8 mouse cellular contexts compared by ENCODE assay signal in the genomic region with DNA sequence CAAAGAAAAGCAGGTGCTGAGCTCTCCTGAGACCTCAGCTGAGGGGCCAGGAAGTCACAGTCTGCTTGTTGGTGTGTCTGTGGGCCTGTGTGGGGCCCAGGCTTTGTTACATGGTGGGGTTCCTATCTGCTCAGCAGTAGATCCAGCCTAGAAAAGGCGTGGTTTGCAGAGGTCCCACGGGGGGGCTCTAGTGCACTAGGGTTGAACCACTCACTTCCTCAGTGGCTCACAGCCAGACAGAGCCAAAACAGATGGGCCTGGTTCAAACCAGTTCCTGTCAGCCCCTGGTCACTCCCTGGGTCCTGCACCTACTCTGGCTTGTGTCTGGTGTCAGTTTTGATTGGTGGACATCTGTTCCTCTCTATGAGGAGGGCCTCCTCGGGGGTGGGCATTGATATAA.
A peak's percentile ranks its signal among the peaks of the same experiment; 100 is the strongest.
DNase-seq lines count a peak whose midpoint lies in the region; TF ChIP-seq lines count a peak whose summit lies in the region.

No protein-coding gene starts in this region.

- no peak overlapping the region for H3K9ac ChIP-seq in liver, adult 2 months (ENCODE audit: low read depth, low read length)

- H3K4me1 ChIP-seq in liver, adult 2 months (ENCODE audit: control insufficient read depth, insufficient read depth, low read length), result no peaks in the 10 kb centered on the region

- H3K27me3 ChIP-seq in liver, adult 2 months (ENCODE audit: control insufficient read depth, insufficient read depth, low read length), result no peaks in the 10 kb centered on the region

- H3K79me2 ChIP-seq in liver, adult 2 months (ENCODE audit: control insufficient read depth, insufficient read depth, low read length), result no peaks in the 10 kb centered on the region

- no peak overlapping the region for H3K4me3 ChIP-seq in liver, adult 2 months (ENCODE audit: insufficient read depth, low read depth, low read length)

- TF ChIP-seq POLR2A in liver, adult 2 months (IDR thresholded peaks at IDR 0.05; ENCODE audit: extremely low read depth, insufficient read depth, low read length), result no peak

- peak; percentile 30 to 33 for DNase-seq in frontal cortex, adult 2 months (ENCODE audit: extremely low spot score in 1 of 2, low spot score in 1 of 2)
- no peak for DNase-seq in frontal cortex, postnatal 25 days (ENCODE audit: low spot score in 2 of 2)
- peak; percentile 89 for DNase-seq in MN1 (ENCODE audit: low spot score)
- DNase-seq in frontal cortex, postnatal 36 days (ENCODE audit: low spot score in 2 of 2), result peak; percentile 16 to 19
- DNase-seq in induced T-regulatory cell, adult 2 months (ENCODE audit: low read depth), result peak; percentile 60
- peak; percentile 27 for DNase-seq in liver, adult 2 months (ENCODE audit: extremely low read depth, low read depth, low spot score)
- DNase-seq in ovary, postnatal 36 days (ENCODE audit: low spot score), result peak; percentile 27
- peak; percentile 85 to 94 for DNase-seq in thymus, postnatal 36 days

- TF ChIP-seq CTCF in liver, adult 2 months (IDR thresholded peaks at IDR 0.05; ENCODE audit: low read depth, low read length), result peak; percentile 40

- 35% methylated on average over 3 of the region's 3 CpGs for WGBS in liver, adult 2 months

- no peaks in the 10 kb centered on the region for H3K36me3 ChIP-seq in liver, adult 2 months (ENCODE audit: control insufficient read depth, insufficient read depth, low read length)

- H3K27ac ChIP-seq in liver, adult 2 months (replicated peaks; ENCODE audit: insufficient read depth, low read depth, low read length), result no peak overlapping the region

Comparison
In these comparisons a context has a peak if more than half of its experiments do, and no peak if none do; other contexts are left out.
1. DNase-seq: peak in frontal cortex, adult 2 months (2 of 2), MN1 (single experiment), frontal cortex, postnatal 36 days (2 of 2), induced T-regulatory cell, adult 2 months (single experiment), liver, adult 2 months (single experiment), ovary, postnatal 36 days (single experiment) and thymus, postnatal 36 days (2 of 2); none in frontal cortex, postnatal 25 days (0 of 2).